Mouse (Mus musculus) urinary bladder, adult 18-20 months (tissue): ENCODE results near the gene Tchh.
"Not testable (repeated sequence)": the region's sequence is repeated elsewhere in the genome, so short reads cannot be mapped to it uniquely, and the experiment has no call there.

ENCODE experiments used
- DNase-seq, 2 experiments: peaks; one replicate each; pipeline ENCODE4 v3.0.0; 2022; ENCODE audit warnings: low spot score in 2 of 2, mixed read lengths in 2 of 2

The Tchh gene

DNA sequence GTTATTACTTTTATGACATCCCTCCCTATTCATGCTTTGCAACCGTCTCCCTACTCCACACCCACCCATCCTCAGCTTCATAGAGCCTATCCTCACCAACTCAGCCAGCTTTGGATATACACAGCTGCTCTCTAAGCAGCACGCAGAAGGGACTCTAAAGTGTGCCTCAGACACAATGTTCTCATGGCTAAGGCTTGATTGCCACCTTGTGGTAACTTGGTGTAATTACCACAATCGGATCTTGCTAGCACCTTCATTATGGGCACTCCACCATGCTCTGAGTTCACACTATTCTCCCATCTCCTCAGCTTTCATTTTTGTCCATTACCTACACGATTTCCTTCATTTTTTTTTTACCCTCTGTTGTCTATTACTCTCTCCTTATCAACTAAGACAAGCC is 51.9 kb downstream of the Tchh start:
- DNase-seq = peak in 1 of 2 experiments; percentile 8

DNA sequence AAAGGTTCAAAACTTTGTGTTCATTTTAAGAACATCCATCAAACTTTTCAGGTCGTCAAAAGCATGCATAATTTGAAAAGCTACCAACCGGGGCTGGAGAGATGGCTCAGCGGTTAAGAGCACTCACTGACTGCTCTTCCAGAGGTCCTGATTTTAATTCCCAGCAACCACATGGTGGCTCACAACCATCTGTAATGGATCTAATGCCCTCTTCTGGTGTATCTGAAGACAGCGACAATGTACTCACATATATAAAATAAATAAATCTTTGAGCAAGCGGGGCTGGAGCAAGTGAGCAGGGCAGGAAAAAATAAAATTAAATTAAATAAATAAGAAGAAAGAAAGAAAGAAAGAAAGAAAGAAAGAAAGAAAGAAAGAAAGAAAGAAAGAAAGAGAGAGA is 52.6 kb downstream of the Tchh start:
- not testable (repeated sequence) for DNase-seq

DNA sequence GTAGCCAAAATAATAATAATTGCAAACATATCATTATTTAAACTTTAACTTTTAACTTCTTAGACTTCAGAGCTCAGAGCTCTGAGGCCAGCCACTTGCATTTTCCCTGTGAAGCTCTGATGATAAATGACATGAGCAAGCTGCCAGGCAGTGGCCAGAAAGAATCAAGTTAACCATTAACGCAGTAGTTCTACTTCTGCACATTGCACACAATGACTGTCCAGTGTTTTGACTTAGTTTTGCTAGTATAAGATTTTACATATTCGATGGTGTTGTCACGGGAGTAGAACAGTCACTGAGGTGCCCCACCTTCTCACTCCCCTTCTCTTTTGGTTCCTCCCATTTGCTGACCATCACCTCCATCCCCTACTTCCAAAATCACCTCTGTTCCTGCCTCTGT is 55.0 kb downstream of the Tchh start:
- no peak for DNase-seq
